Mouse (Mus musculus): ENCODE measurements around the gene Dhx35.

Dhx35 gene

GRCm38 (mm10) chr2:158893171-158893853 is 98.7 kb downstream of the Dhx35 start:
- DNase-seq (ENCODE audit: low read depth) = no peak

- no peak for DNase-seq (ENCODE audit: low read depth)
These were observed 104.0 kb downstream of the Dhx35 start for GRCm38 (mm10) chr2:158898469-158899196.

Measured in induced T-regulatory cell, adult 2 months (primary cell).